Mouse (Mus musculus) lung, postnatal 25 days (tissue): Measurements from ENCODE around the gene Washc3.

Source experiments
- DNase-seq: peaks from one replicate; pipeline ENCODE4 v3.0.0; 2022; ENCODE audit warnings: low spot score

Washc3 gene

DNA sequence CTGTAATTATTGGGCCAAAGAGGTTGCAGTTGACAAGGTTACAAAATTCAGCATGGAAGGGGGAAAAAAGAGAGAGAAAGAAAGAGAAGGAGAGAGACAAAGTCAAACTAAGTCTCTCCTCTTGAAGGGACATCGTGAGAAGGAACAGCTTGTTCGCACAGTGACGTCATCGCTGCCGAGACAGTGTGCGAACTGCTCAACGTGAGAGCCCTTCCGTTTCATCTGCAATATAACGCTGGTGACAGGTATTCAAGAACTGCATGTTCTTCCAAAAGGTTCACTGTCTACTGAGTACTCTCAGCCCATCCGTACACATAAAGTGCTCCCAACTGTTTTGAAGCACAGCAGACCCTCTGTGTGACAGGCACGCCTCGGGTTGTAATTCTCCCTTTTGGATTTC is 59.4 kb downstream of the Washc3 start:
- peak; percentile 14 for DNase-seq

DNA sequence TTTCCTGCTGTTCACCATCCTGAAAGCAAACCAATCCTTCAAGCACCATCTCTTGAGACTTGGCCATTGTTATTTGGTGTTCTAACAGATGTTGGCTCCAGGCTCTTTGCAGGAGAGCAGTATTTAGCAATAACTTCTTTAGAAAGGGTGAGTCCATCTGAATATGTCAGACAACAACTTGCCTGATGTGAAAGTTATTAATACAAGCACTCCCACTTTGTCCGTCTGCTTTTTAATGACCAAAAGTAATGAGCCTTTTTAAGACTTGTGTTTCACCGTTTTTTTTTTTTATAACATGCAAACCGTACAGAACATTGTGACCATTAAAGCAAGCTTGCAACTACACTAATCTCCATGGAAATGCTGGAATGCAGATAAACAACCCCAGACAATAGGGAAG is 60.3 kb downstream of the Washc3 start:
- no peak for DNase-seq

DNA sequence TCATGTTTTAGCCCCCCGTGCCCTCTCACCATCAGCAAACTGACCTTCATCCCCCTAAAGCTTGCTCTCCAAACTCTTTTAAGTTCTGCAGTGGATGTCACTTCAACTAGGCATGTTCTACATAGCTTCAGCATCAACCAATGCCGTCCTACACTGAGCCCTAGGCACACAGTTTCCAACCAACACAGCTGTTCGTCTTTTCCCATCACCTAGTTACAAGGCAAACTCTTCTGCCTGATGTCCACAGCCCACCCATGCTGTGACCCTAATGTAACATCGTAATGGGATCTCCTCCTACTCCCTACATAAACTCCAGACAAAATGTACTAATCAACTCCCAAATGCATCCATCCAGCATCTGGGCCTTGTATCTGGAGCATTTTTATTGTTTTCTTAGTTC is 62.5 kb downstream of the Washc3 start:
- no peak for DNase-seq

DNA sequence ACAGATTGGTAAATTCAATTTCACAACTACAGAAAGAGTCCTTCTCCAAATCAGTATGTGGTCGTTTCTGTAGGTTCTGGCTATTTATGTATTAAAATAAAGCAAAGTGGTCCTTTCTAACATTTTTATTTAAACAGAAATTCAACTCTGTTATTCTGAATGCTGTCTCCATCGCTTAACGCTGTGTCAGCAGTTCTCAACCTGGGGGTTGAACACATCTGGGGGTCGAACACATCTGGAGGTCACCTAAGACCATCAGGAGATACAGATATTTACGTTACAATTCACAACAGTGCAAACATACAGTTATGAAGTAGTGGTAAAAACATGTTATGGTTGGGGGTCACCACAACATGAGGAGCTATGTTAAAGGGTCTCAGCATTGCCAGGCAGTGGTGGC is 73.2 kb downstream of the Washc3 start:
- no peak for DNase-seq

DNA sequence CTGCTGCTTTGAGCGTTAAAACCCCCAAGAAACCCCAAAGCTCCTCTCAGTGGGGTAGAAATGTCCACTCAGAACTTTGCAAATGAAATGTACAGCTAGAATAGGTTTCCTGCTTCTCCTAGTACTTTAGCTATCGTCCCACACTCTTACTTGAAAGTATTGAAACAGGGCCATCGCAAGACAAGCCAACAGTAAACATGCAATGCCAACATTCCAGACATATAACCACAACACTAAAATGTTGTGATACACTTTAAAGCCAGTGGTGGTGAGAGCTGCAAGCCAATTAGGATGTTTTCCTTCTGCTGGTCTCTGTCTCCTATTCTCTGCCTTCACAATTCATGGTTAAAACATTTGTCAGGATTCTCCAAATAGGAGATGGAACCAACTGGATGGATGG is 80.8 kb downstream of the Washc3 start:
- no peak for DNase-seq

DNA sequence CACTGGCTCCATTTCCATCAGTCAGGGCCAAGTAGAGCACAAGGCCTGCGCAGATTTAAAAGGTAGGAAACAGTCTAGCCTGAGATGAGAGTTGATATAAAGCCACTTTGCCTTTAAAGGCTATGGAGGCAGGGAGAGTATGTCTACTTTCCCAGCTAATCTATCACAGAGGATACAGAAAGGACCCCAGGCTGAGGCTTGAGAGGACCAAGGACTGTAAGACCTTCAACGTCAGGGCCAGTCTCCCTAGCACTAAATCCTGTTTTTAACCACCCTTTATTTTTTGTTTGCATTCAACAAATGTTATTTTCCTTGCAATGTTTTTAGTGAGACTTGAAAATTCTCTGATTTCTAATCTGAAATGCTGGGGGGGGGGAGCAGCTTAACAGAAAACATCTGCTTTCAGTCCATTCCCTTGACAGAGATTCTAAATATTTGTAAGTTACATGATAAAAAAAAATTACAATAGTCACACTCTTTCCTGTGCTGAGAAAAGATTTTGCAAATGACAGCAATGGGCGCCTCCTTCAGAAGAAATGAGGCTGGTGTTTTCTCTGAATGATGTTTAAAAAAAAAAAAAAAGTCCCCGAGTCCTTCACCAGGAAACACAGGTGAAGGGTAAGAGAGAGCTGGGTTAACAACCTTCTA is 83.6 kb downstream of the Washc3 start:
- no peak for DNase-seq

DNA sequence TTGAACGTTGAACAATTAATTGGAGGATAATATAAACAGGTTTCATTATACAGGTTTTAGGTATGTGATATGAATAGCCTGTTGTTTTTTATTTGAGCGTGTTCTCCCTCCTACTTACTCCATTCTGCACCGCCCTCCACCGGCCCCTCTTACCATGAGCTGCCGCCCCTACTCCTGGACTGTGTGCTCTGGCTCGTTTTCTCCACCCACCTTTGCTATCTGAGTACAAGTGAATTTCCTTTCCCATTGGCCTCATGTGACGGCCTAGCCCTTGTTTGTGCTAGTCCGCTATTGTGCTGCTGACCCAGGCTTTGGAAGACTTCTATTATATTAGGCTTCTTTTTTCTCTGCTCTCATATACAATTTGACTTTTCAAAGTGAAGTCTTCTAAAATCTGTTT is 86.4 kb downstream of the Washc3 start:
- DNase-seq = no peak

DNA sequence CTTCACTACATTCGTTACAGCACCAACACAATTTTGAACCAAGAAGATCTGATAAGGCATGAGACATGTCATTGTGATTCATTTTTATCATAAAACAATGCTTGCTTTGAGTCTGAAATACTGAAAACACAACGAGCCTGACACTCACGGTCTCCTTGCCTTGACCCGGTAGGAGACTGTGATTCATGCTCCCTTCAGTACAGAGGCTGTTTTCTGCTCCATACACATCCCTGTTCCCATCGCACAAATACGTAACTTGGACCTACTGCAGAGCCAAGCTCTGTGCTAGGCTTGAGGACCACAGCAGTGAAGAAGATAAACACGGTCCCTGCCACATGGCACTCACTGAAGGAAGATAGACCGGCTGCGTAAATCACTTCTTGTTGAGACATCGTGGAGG is 87.2 kb downstream of the Washc3 start:
- DNase-seq = no peak

DNA sequence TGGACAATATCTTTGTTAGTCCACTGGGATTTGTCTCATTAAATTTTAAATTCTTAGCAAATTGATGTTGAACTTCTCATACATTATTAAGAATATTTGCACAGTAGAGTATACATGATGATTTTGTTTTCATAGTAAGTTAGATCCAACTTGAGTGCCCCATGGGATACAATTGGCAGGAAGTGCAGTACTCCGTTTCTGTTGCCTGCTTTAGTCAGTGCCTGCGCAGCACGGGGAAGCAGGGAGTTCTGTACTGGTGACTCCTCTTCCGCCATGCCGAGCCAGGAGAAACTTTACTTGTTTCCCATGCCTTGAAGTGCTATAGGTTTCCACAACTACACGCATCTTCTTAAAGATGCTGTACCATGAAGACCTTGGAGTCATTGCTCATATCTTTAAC is 94.2 kb downstream of the Washc3 start:
- no peak for DNase-seq
